Mouse (Mus musculus): ENCODE measurements around the gene Gm12355. TPM values are rescaled to one million over a fixed set of nuclear protein-coding genes. Genes with fewer than 3 reads are reported as not detected.
"Not testable (repeated sequence)": the region's sequence is repeated elsewhere in the genome, so short reads cannot be mapped to it uniquely, and the experiment has no call there.

Gm12355 gene
- polyA plus RNA-seq (2015; fragmentation: Nextera tagmentation; extraction: Ambion mirVana) = 0.92 and 1.2 TPM in 2 replicates

DNA sequence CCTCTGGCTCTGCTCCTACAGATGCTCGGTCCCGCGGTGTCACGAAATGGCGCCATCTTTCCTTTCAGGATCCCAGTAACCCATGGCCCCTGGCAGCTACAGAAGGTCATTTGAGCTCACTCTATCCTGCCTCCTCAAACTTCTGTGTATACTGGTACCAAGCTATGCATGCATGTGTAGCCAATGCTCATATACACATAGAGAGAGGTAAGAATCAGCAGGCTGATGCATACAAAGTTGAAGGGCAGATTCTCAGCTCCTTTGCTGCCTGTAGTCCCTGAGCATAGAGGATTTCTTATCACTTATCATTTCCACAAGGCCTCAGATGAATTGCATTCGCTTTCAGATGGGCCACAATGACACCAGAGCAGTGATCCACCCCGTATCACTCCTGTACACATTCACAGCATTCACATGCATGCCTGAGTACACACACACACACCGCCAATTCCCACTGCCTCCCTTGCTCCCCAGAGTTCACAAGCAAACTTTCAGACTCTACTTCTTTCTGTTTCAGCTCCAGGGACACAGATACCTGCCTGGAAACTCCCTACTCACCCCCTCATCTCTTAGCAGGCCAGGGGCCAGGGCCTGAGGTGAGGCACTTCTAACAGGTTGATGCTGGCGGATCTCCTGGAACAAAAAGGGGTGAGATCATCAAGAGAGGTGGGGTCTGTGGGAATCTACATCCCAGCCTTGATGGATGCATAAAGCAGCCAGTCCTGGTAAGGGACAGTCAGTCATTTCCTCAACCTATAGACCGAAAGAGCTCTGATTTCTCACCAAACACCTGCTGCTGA is at the start of gene Gm12355, which contains the start of gene Gsdma3:
Gene Gm12355, minus strand, starts transcription at position 51 of the 800 bp plus-strand sequence.
Gene Gsdma3, plus strand, starts transcription at position 750 of the 800 bp plus-strand sequence.
- 88% methylated on average over 10 of the region's 10 CpGs for WGBS
- DNase-seq (ENCODE audit: low spot score) (no peak), ATAC-seq (replicated peaks; ENCODE audit: low FRiP score, low read depth) (no peak)
- H3K4me2 ChIP-seq (ENCODE audit: low read length) = no peak within 1 kb of the TSS
- no peaks in the 10 kb centered on the region for H3K9me3 ChIP-seq (replicated peaks; ENCODE audit: low read length)
- no peak within 1 kb of the TSS for H3K27ac ChIP-seq
- H3K4me3 ChIP-seq (replicated peaks; ENCODE audit: low read depth, low read length) = no peak within 1 kb of the TSS
- H3K9ac ChIP-seq (ENCODE audit: low read depth, low read length) = no peak within 1 kb of the TSS
- H3K4me1 ChIP-seq (replicated peaks; ENCODE audit: insufficient read depth, low read length) = no peaks in the 10 kb centered on the region
- H3K36me3 ChIP-seq (ENCODE audit: insufficient read depth, low read length) = no peaks in the 10 kb centered on the region
- H3K27me3 ChIP-seq (ENCODE audit: insufficient read depth, low read length) = no peaks in the 10 kb centered on the region
- TF ChIP-seq CTCF (IDR thresholded peaks at IDR 0.05; ENCODE audit: low read depth) = no peak

DNA sequence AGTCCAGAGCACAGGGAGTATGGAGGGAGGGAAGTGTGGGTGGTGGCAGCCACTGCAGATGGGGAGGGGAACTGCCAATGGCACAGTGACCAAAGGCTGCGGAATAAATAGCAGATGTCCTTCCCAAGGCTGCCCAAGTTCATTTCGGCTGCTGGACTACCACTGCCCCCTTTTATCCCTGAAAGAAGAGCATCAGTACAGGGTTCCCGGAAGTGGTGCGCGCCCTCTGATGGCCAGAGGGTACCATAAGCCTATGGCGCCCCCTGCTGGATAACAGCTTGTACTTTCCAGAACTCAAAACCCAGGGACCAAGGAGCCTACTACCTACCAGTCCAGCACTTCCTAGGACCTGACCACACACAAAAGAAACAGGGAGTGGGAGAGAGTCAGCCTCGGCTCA is 47.7 kb upstream of the Gm12355 start:
- 3% methylated on average over 6 of the region's 7 CpGs for WGBS
- DNase-seq (ENCODE audit: low spot score) (peak; percentile 84), ATAC-seq (replicated peaks; ENCODE audit: low FRiP score, low read depth) (peak; percentile 51; the same call in 1 of the 2 replicates)
- H3K27ac ChIP-seq; H3K9me3 ChIP-seq (replicated peaks; ENCODE audit: low read length); H3K27me3 ChIP-seq (ENCODE audit: insufficient read depth, low read length); H3K4me1 ChIP-seq (replicated peaks; ENCODE audit: insufficient read depth, low read length); H3K4me3 ChIP-seq (replicated peaks; ENCODE audit: low read depth, low read length); H3K9ac ChIP-seq (ENCODE audit: low read depth, low read length); H3K4me2 ChIP-seq (ENCODE audit: low read length); H3K36me3 ChIP-seq (ENCODE audit: insufficient read depth, low read length): not testable (repeated sequence)
- TF ChIP-seq CTCF (IDR thresholded peaks at IDR 0.05; ENCODE audit: low read depth) = peak; percentile 71

DNA sequence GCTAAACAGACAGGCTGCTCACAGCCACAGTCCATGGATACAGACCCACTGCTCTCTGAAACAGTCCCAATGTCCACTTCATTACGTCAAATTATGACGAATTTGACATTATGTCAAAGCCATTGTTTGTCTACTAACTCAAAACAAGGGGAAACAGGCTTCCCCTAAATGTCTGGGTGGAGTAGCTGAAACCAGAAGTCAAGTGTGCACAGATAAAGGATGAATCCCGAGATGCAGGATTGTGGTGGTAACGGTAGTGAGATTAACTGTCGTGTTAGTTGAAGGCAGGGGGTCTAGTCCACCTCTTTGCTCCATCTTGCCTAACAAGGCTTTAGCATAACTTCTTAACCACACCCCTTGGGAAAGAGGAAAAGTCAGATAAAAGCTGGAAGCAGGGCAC is 47.0 kb upstream of the Gm12355 start:
- no peak overlapping the region for H3K27ac ChIP-seq
- no peaks in the 10 kb centered on the region for H3K27me3 ChIP-seq (ENCODE audit: insufficient read depth, low read length)
- no peaks in the 10 kb centered on the region for H3K36me3 ChIP-seq (ENCODE audit: insufficient read depth, low read length)
- 89% methylated on average over 5 of the region's 5 CpGs for WGBS
- DNase-seq (ENCODE audit: low spot score) (no peak), ATAC-seq (replicated peaks; ENCODE audit: low FRiP score, low read depth) (no peak)
- H3K9me3 ChIP-seq (replicated peaks; ENCODE audit: low read length) = no peaks in the 10 kb centered on the region
- no peak overlapping the region for H3K9ac ChIP-seq (ENCODE audit: low read depth, low read length)
- H3K4me1 ChIP-seq (replicated peaks; ENCODE audit: insufficient read depth, low read length) = no peaks in the 10 kb centered on the region
- no peak overlapping the region for H3K4me3 ChIP-seq (replicated peaks; ENCODE audit: low read depth, low read length)
- no peak overlapping the region for H3K4me2 ChIP-seq (ENCODE audit: low read length)
- no peak for TF ChIP-seq CTCF (IDR thresholded peaks at IDR 0.05; ENCODE audit: low read depth)

DNA sequence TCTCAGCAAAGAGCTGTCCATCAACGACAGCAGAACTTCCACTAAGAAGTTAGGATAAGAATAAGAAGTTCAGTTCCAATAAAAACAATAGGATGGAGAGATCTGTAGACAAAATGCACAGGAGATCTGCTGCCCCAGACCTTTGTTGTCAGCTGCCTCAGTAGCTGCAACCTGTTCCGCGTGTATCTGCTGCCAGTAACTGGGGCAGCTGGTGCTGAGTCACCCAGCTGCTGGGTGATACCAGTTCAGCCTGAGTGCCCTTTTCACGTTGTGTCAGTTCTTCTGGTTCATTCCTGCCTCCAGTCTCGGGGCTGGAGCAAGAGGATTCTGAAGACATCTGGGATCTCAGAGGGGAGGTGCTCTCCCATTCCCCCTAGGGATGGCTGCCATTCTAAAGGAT is 46.4 kb upstream of the Gm12355 start:
- ATAC-seq (replicated peaks; ENCODE audit: low FRiP score, low read depth) = no peak
- Histone ChIP-seq H3K27ac (no peak overlapping the region), H3K9ac (ENCODE audit: low read depth, low read length) (no peak overlapping the region), H3K9me3 (replicated peaks; ENCODE audit: low read length) (no peaks in the 10 kb centered on the region), H3K4me3 (replicated peaks; ENCODE audit: low read depth, low read length) (no peak overlapping the region), H3K4me1 (replicated peaks; ENCODE audit: insufficient read depth, low read length) (no peaks in the 10 kb centered on the region), H3K4me2 (ENCODE audit: low read length) (no peak overlapping the region), H3K27me3 (ENCODE audit: insufficient read depth, low read length) (no peaks in the 10 kb centered on the region), H3K36me3 (ENCODE audit: insufficient read depth, low read length) (no peaks in the 10 kb centered on the region)
- TF ChIP-seq CTCF (IDR thresholded peaks at IDR 0.05; ENCODE audit: low read depth) = no peak
- WGBS = 50% methylated on average over 5 of the region's 5 CpGs
- no peak for DNase-seq (ENCODE audit: low spot score)

DNA sequence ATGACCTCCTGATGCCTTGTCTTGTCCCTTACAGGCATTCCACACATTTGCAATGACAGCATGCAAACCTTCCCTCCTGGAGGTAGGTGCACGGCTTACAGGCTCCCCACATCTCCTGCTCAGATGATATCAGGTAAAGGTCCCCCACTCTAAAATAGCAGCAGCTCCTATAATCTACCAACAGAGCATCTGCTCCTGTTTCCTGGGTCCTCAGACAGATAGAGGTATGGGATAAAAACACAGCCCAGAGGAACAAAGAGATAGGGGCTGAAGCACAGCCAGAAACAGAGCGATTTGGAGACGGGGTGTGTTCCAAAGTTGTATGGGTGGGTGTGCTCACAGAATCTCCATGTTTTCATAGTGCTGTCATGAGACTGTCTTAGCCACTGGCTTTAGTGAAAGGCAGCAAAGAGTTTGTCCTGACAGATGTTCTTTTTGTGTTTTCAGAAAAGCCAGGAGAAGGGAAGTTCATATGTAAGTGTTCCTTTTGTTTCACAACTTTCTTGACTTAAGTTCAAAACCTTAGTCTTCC is 45.9 kb upstream of the Gm12355 start:
- DNase-seq (ENCODE audit: low spot score) (no peak), ATAC-seq (replicated peaks; ENCODE audit: low FRiP score, low read depth) (no peak)
- H3K27ac ChIP-seq = no peak overlapping the region
- H3K4me3 ChIP-seq (replicated peaks; ENCODE audit: low read depth, low read length) = no peak overlapping the region
- no peaks in the 10 kb centered on the region for H3K4me1 ChIP-seq (replicated peaks; ENCODE audit: insufficient read depth, low read length)
- 67% methylated on average over 3 of the region's 3 CpGs for WGBS
- no peak overlapping the region for H3K9ac ChIP-seq (ENCODE audit: low read depth, low read length)
- no peaks in the 10 kb centered on the region for H3K9me3 ChIP-seq (replicated peaks; ENCODE audit: low read length)
- H3K27me3 ChIP-seq (ENCODE audit: insufficient read depth, low read length) = no peaks in the 10 kb centered on the region
- no peaks in the 10 kb centered on the region for H3K36me3 ChIP-seq (ENCODE audit: insufficient read depth, low read length)
- TF ChIP-seq CTCF (IDR thresholded peaks at IDR 0.05; ENCODE audit: low read depth) = no peak
- no peak overlapping the region for H3K4me2 ChIP-seq (ENCODE audit: low read length)

DNA sequence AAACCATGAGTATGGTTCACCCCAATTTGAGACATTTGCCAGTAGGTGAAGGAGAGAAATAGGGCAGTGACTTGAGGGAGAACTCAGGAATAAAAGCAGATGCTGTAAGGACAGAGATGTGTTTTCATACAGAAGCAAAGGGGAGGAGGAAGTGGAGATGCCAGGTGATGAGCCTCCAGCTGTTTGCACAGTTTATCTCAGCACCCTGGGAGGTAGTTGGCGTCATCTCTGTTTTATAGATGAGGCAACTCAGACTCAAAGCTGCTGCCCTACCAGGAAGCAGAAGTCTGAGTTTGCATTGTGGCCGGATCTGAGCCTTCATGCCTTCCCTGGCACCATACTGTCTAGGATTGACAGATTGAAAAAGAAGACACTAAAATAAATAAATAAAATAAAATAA is 43.5 kb upstream of the Gm12355 start:
- H3K9ac ChIP-seq (ENCODE audit: low read depth, low read length) = no peak overlapping the region
- H3K4me3 ChIP-seq (replicated peaks; ENCODE audit: low read depth, low read length) = no peak overlapping the region
- WGBS = 59% methylated on average over 2 of the region's 2 CpGs
- no peak overlapping the region for H3K4me2 ChIP-seq (ENCODE audit: low read length)
- no peaks in the 10 kb centered on the region for H3K36me3 ChIP-seq (ENCODE audit: insufficient read depth, low read length)
- TF ChIP-seq CTCF (IDR thresholded peaks at IDR 0.05; ENCODE audit: low read depth) = no peak
- no peak overlapping the region for H3K27ac ChIP-seq
- ATAC-seq (replicated peaks; ENCODE audit: low FRiP score, low read depth) (no peak), DNase-seq (ENCODE audit: low spot score) (no peak)
- H3K4me1 ChIP-seq (replicated peaks; ENCODE audit: insufficient read depth, low read length) = no peaks in the 10 kb centered on the region
- no peaks in the 10 kb centered on the region for H3K9me3 ChIP-seq (replicated peaks; ENCODE audit: low read length)
- H3K27me3 ChIP-seq (ENCODE audit: insufficient read depth, low read length) = no peaks in the 10 kb centered on the region
